Mouse (Mus musculus) limb, embryonic 11.5 days (tissue): ENCODE data around the gene Amotl1. TPM values are rescaled to one million over a fixed set of nuclear protein-coding genes. Genes with fewer than 3 reads are reported as not detected.

Experiments
- polyA plus RNA-seq: library from polyadenylated mRNA; unstranded; fragments of >200 nt; fragmentation: Nextera tagmentation; extraction: Ambion mirVana; gene quantifications from 2 replicates; pipeline ENCODE4 v1.2.1, GENCODE M21; 2014

The Amotl1 gene
- polyA plus RNA-seq, 1 experiment from 2014 or later: 36.9 TPM

Other genes with a start within 250 kb of the Amotl1 start
- 0.18 TPM in 1 of 2 replicates, not detected in the other for gene Kdm4d, start 144.6 kb downstream of the Amotl1 start, polyA plus RNA-seq
- 201 and 203 TPM in 2 replicates for gene Cwc15, start 144.4 kb downstream of the Amotl1 start, polyA plus RNA-seq
- 0.09 TPM in 1 of 2 replicates, not detected in the other for gene Piwil4, start 95.7 kb upstream of the Amotl1 start, polyA plus RNA-seq
- 5.2 TPM in 2 replicates for gene Fut4, start 107.3 kb upstream of the Amotl1 start, polyA plus RNA-seq
- not detected in 2 replicates for gene 1700012B09Rik, start 126.0 kb upstream of the Amotl1 start, polyA plus RNA-seq
- gene Mre11a, start 139.6 kb upstream of the Amotl1 start, polyA plus RNA-seq: 38.7 and 40.3 TPM in 2 replicates
- gene Ankrd49, start 139.8 kb upstream of the Amotl1 start, polyA plus RNA-seq: 50.0 and 53.4 TPM in 2 replicates
- 0.05 TPM in 1 of 2 replicates, not detected in the other for gene Gpr83, start 215.2 kb upstream of the Amotl1 start, polyA plus RNA-seq